Mouse (Mus musculus): ENCODE measurements at regions not wholly inside any gene's neighbourhood (a gene's known extent, or its start where the extent isn't known, plus 50 kb on each side); places are given as distances from the start of the nearest gene placed in this dataset.

- H3K9me3 ChIP-seq (ENCODE audit: control insufficient read depth, low read length) = no peaks in the 10 kb centered on the region
- no peaks in the 10 kb centered on the region for H3K27me3 ChIP-seq (ENCODE audit: control insufficient read depth, insufficient read depth, low read length)
- H3K9ac ChIP-seq (ENCODE audit: low read depth, low read length) = no peak overlapping the region
- ATAC-seq (ENCODE audit: low FRiP score, low TSS enrichment) = peak; percentile 49; the same call in 1 of the 2 replicates
- no peak overlapping the region for H3K27ac ChIP-seq (ENCODE audit: low read depth, low read length)
- H3K36me3 ChIP-seq (ENCODE audit: control insufficient read depth, insufficient read depth, low read length) = no peaks in the 10 kb centered on the region
- 64% methylated on average over 3 of the region's 3 CpGs for WGBS
- H3K4me3 ChIP-seq (ENCODE audit: low read length) = no peak overlapping the region
- H3K4me1 ChIP-seq (ENCODE audit: control insufficient read depth, insufficient read depth, low read length) = no peaks in the 10 kb centered on the region
- H3K4me2 ChIP-seq (replicated peaks; ENCODE audit: low read depth, low read length) = no peak overlapping the region
Observed at GRCm38 (mm10) chr1:104174333-104174732, 594.0 kb upstream of the Cdh20 start.

Measured in kidney, embryonic 14.5 days (tissue).